Mouse (Mus musculus) midbrain, postnatal 0 days (tissue): ENCODE measurements around the gene Mdga2. TPM values are rescaled to one million over a fixed set of nuclear protein-coding genes. Genes with fewer than 3 reads are reported as not detected.

Experiments
- ATAC-seq: fragments of 200-750 bp; cut with Nextera tagmentation; 2 replicates; pipeline ENCODE4 v1.8.0; 2017; ENCODE audit warnings: moderate number of reproducible peaks, mild to moderate bottlenecking, moderate TSS enrichment, moderate library complexity; ENCODE audit not compliant: low FRiP score
- DNase-seq: peaks from one replicate; pipeline ENCODE4 v3.0.0-alpha.2; 2015; ENCODE audit warnings: low spot score
- H3K27ac ChIP-seq: fragments of 300-500 bp; sonication (generic); 2 replicates; pipeline ENCODE4 v1.5.1; 2014; ENCODE audit warnings: low read depth, mild to moderate bottlenecking, low read length, mixed read lengths
- H3K27me3 ChIP-seq: fragments of 300-500 bp; sonication (generic); 2 replicates; pipeline ENCODE4 v1.6.1; 2014; ENCODE audit warnings: low read length, control low read depth, mixed read lengths; ENCODE audit not compliant: insufficient read depth
- H3K36me3 ChIP-seq: fragments of 300-500 bp; sonication (generic); 2 replicates; pipeline ENCODE4 v1.6.1; 2014; ENCODE audit warnings: low read length, control low read depth, mixed read lengths; ENCODE audit not compliant: insufficient read depth
- H3K4me1 ChIP-seq: fragments of 300-500 bp; sonication (generic); 2 replicates; pipeline ENCODE4 v1.6.1; 2014; ENCODE audit warnings: mild to moderate bottlenecking, control low read depth, antibody characterized with exemption, low read length, mixed read lengths; ENCODE audit not compliant: insufficient read depth
- H3K4me2 ChIP-seq: fragments of 300-500 bp; sonication (generic); 2 replicates; pipeline ENCODE4 v1.6.1; 2014; ENCODE audit warnings: low read depth, mild to moderate bottlenecking, low read length, mixed read lengths; ENCODE audit not compliant: poor library complexity, severe bottlenecking
- H3K4me3 ChIP-seq: fragments of 300-500 bp; sonication (generic); 2 replicates; pipeline ENCODE4 v1.5.1; 2014; ENCODE audit warnings: low read depth, mild to moderate bottlenecking, low read length, moderate library complexity
- H3K9ac ChIP-seq: fragments of 300-500 bp; sonication (generic); replicated peaks from 2 replicates; pipeline ENCODE4 v1.6.1; 2014; ENCODE audit warnings: mild to moderate bottlenecking, low read length, moderate library complexity, mixed read lengths; ENCODE audit not compliant: poor library complexity, severe bottlenecking
- H3K9me3 ChIP-seq: fragments of 300-500 bp; sonication (generic); 2 replicates; pipeline ENCODE4 v1.6.1; 2016; ENCODE audit warnings: low read length, control low read depth
- CTCF ChIP-seq: IDR thresholded peaks from 2 replicates; pipeline ENCODE4 v1.5.1; 2016; ENCODE audit warnings: antibody characterized with exemption, mild to moderate bottlenecking
- WGBS: fragments of 180-500 bp; shearing (Covaris S2); extraction: QIAGEN DNeasy Blood & Tissue Kit; methylation state at CpG from one replicate; pipeline ENCODE4 v1.1.7; 2014; 5-methylcytosine and 5-hydroxymethylcytosine counted together
- polyA plus RNA-seq: library from polyadenylated mRNA; unstranded; fragments of >200 nt; fragmentation: Nextera tagmentation; extraction: Ambion mirVana; gene quantifications from 2 replicates; pipeline ENCODE4 v1.2.1, GENCODE M21; 2015
- total RNA-seq: library from RNA; depleted of rRNA; stranded (reverse); fragments of >200 nt; gene quantifications from 2 replicates; pipeline ENCODE4 v1.2.3, GENCODE M21; 2014; rRNA removed

Gene Mdga2
- total RNA-seq (46.7 and 51.2 TPM in 2 replicates), polyA plus RNA-seq (43.4 and 52.9 TPM in 2 replicates)

- Histone ChIP-seq H3K4me2 (peak within 1 kb of the TSS; percentile 67), H3K4me3 (peak within 1 kb of the TSS; percentile 69), H3K36me3 (no peaks in the 10 kb centered on the region), H3K9me3 (no peaks in the 10 kb centered on the region), H3K9ac (peak within 1 kb of the TSS; percentile 98), H3K27me3 (no peaks in the 10 kb centered on the region), H3K4me1 (no peaks in the 10 kb centered on the region), H3K27ac (peak within 1 kb of the TSS; percentile 98)
- DNase-seq, result peak; percentile 61
- TF ChIP-seq CTCF, result peak; percentile 32
- ATAC-seq, result peak; percentile 68
- WGBS, result under 1% methylated on average over 56 of the region's 61 CpGs
These were observed at the start of gene Mdga2 for GRCm38 (mm10) chr12:67222221-67223025. Gene Mdga2, minus strand, starts transcription at chr12:67222549.

- DNase-seq (no peak), ATAC-seq (no peak)
- Histone ChIP-seq H3K27me3 (no peaks in the 10 kb centered on the region), H3K4me3 (no peak overlapping the region), H3K9me3 (no peaks in the 10 kb centered on the region), H3K27ac (no peak overlapping the region), H3K36me3 (no peaks in the 10 kb centered on the region), H3K4me1 (no peaks in the 10 kb centered on the region), H3K4me2 (no peak overlapping the region), H3K9ac (no peak overlapping the region)
- 80% methylated on average over 1 of the region's 1 CpGs for WGBS
- no peak for TF ChIP-seq CTCF
These were observed 45.1 kb upstream of the Mdga2 start for GRCm38 (mm10) chr12:67267409-67267808.

- DNase-seq, result peak; percentile 72
- Histone ChIP-seq H3K9me3 (no peaks in the 10 kb centered on the region), H3K4me1 (no peaks in the 10 kb centered on the region), H3K9ac (no peak overlapping the region), H3K27ac (no peak overlapping the region), H3K4me2 (peak overlapping the region; percentile 67; the same call in 1 of the 2 replicates), H3K27me3 (no peaks in the 10 kb centered on the region), H3K36me3 (no peaks in the 10 kb centered on the region), H3K4me3 (no peak overlapping the region; the same call in 1 of the 2 replicates)
- 46% methylated on average over 1 of the region's 1 CpGs for WGBS
- peak; percentile 85 for TF ChIP-seq CTCF
- no peak for ATAC-seq
These were observed 1.2 kb upstream of the Mdga2 start for GRCm38 (mm10) chr12:67223530-67223929.

GRCm38 (mm10) chr12:67221329-67222220, 774 bp downstream of the Mdga2 start:
- Histone ChIP-seq H3K9me3 (no peaks in the 10 kb centered on the region), H3K4me3 (peak overlapping the region; percentile 69), H3K36me3 (no peaks in the 10 kb centered on the region), H3K27ac (peak overlapping the region; percentile 98), H3K4me1 (no peaks in the 10 kb centered on the region), H3K27me3 (no peaks in the 10 kb centered on the region), H3K9ac (peak overlapping the region; percentile 98), H3K4me2 (peak overlapping the region; percentile 67)
- ATAC-seq (peak; percentile 76), DNase-seq (peak; percentile 71)
- no peak for TF ChIP-seq CTCF
- under 1% methylated on average over 62 of the region's 78 CpGs for WGBS

- peak overlapping the region; percentile 69 for H3K4me3 ChIP-seq
- H3K4me2 ChIP-seq, result peak overlapping the region; percentile 67
- peak overlapping the region; percentile 98 for H3K27ac ChIP-seq
- no peaks in the 10 kb centered on the region for H3K36me3 ChIP-seq
- H3K4me1 ChIP-seq, result no peaks in the 10 kb centered on the region
- no peaks in the 10 kb centered on the region for H3K9me3 ChIP-seq
- peak overlapping the region; percentile 98 for H3K9ac ChIP-seq
- WGBS, result under 1% methylated on average over 43 of the region's 43 CpGs
- DNase-seq, result peak; percentile 81
- H3K27me3 ChIP-seq, result no peaks in the 10 kb centered on the region
- peak; percentile 33 for ATAC-seq
- TF ChIP-seq CTCF, result 0 out of 2 replicates have a peak, but pooled peaks have one; percentile 14
These were observed 1.6 kb downstream of the Mdga2 start for GRCm38 (mm10) chr12:67220641-67221231.
